Mouse (Mus musculus): Measurements from ENCODE around the gene Trim29. TPM values are rescaled to one million over a fixed set of nuclear protein-coding genes. Genes with fewer than 3 reads are reported as not detected.

Gene Trim29
- polyA plus RNA-seq, 1 experiment from 2014 or later = 4.9 TPM

- no peak overlapping the region for H3K4me2 ChIP-seq (ENCODE audit: low read depth, low read length)
- no peaks in the 10 kb centered on the region for H3K36me3 ChIP-seq (replicated peaks; ENCODE audit: control insufficient read depth, insufficient read depth, low read depth, low read length)
- H3K4me1 ChIP-seq (ENCODE audit: control insufficient read depth, insufficient read depth, low read length) = peaks cover 4% of the 10 kb centered on the region
- no peak overlapping the region for H3K4me3 ChIP-seq (ENCODE audit: low read depth, low read length)
- no peaks in the 10 kb centered on the region for H3K9me3 ChIP-seq (replicated peaks; ENCODE audit: control insufficient read depth, low read length)
- H3K27me3 ChIP-seq (ENCODE audit: control insufficient read depth, insufficient read depth, low read length) = no peaks in the 10 kb centered on the region
- WGBS = 51% methylated on average over 15 of the region's 15 CpGs
- DNase-seq (ENCODE audit: low spot score) (peak; percentile 36), ATAC-seq (replicated peaks; ENCODE audit: insufficient number of reproducible peaks, low FRiP score, low TSS enrichment, low read depth) (peak; percentile 67; the same call in 1 of the 2 replicates)
- no peak overlapping the region for H3K9ac ChIP-seq (replicated peaks; ENCODE audit: low read length)
- no peak overlapping the region for H3K27ac ChIP-seq (replicated peaks; ENCODE audit: low read depth, low read length)
These were observed 48.1 kb downstream of the Trim29 start for GRCm38 (mm10) chr9:43358591-43359323.

- Histone ChIP-seq H3K4me3 (ENCODE audit: low read depth, low read length) (no peak overlapping the region), H3K9ac (replicated peaks; ENCODE audit: low read length) (no peak overlapping the region), H3K27me3 (ENCODE audit: control insufficient read depth, insufficient read depth, low read length) (no peaks in the 10 kb centered on the region), H3K4me2 (ENCODE audit: low read depth, low read length) (no peak overlapping the region), H3K27ac (replicated peaks; ENCODE audit: low read depth, low read length) (no peak overlapping the region), H3K9me3 (replicated peaks; ENCODE audit: control insufficient read depth, low read length) (no peaks in the 10 kb centered on the region), H3K4me1 (ENCODE audit: control insufficient read depth, insufficient read depth, low read length) (no peaks in the 10 kb centered on the region; the same call in 1 of the 2 replicates), H3K36me3 (replicated peaks; ENCODE audit: control insufficient read depth, insufficient read depth, low read depth, low read length) (no peaks in the 10 kb centered on the region)
- 93% methylated on average over 3 of the region's 3 CpGs for WGBS
- DNase-seq (ENCODE audit: low spot score) = no peak
- ATAC-seq (replicated peaks; ENCODE audit: insufficient number of reproducible peaks, low FRiP score, low TSS enrichment, low read depth) = no peak
These were observed 58.1 kb downstream of the Trim29 start for GRCm38 (mm10) chr9:43368781-43369180.

- H3K27ac ChIP-seq (replicated peaks; ENCODE audit: low read depth, low read length) = no peak overlapping the region
- 68% methylated on average over 4 of the region's 4 CpGs for WGBS
These were observed 73.2 kb downstream of the Trim29 start for GRCm38 (mm10) chr9:43383871-43384270.

DNA sequence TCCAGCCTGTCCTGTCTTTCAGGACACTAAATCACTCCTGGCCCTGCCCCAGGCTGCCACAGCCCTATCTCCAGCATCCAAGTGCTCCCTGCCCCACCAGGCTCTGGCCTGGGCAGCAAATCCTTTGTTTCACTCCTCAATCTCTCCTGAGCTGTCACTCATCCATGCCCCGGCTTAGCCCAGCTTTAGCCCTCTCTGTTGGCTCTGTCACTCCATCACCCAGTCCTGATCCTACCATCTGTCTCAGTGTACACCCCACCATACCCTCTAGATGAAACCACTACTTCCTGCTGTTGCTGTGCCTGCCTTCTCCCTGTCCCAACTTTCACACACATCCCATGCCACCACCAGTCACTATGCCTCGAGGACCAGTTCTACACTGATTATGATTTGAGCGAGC, 73.8 kb downstream of the Trim29 start:
- no peak overlapping the region for H3K4me3 ChIP-seq (ENCODE audit: low read depth, low read length)
- no peak for DNase-seq (ENCODE audit: low spot score)
- no peaks in the 10 kb centered on the region for H3K27me3 ChIP-seq (ENCODE audit: control insufficient read depth, insufficient read depth, low read length)
- no peaks in the 10 kb centered on the region for H3K4me1 ChIP-seq (ENCODE audit: control insufficient read depth, insufficient read depth, low read length)
- no peak for ATAC-seq (replicated peaks; ENCODE audit: insufficient number of reproducible peaks, low FRiP score, low TSS enrichment, low read depth)
- no peak overlapping the region for H3K9ac ChIP-seq (replicated peaks; ENCODE audit: low read length)
- 70% methylated on average over 3 of the region's 3 CpGs for WGBS
- H3K27ac ChIP-seq (replicated peaks; ENCODE audit: low read depth, low read length) = no peak overlapping the region
- H3K36me3 ChIP-seq (replicated peaks; ENCODE audit: control insufficient read depth, insufficient read depth, low read depth, low read length) = no peaks in the 10 kb centered on the region
- H3K9me3 ChIP-seq (replicated peaks; ENCODE audit: control insufficient read depth, low read length) = no peaks in the 10 kb centered on the region
- H3K4me2 ChIP-seq (ENCODE audit: low read depth, low read length) = no peak overlapping the region

More at GRCm38 (mm10) chr9:43383871-43384270, 73.2 kb downstream of the Trim29 start:
- no peak overlapping the region for H3K4me3 ChIP-seq (ENCODE audit: low read depth, low read length)
- no peak overlapping the region for H3K4me2 ChIP-seq (ENCODE audit: low read depth, low read length)
- ATAC-seq (replicated peaks; ENCODE audit: insufficient number of reproducible peaks, low FRiP score, low TSS enrichment, low read depth) (no peak), DNase-seq (ENCODE audit: low spot score) (no peak)
- H3K9me3 ChIP-seq (replicated peaks; ENCODE audit: control insufficient read depth, low read length) = no peaks in the 10 kb centered on the region
- no peak overlapping the region for H3K9ac ChIP-seq (replicated peaks; ENCODE audit: low read length)
- H3K36me3 ChIP-seq (replicated peaks; ENCODE audit: control insufficient read depth, insufficient read depth, low read depth, low read length) = no peaks in the 10 kb centered on the region
- no peaks in the 10 kb centered on the region for H3K27me3 ChIP-seq (ENCODE audit: control insufficient read depth, insufficient read depth, low read length)
- H3K4me1 ChIP-seq (ENCODE audit: control insufficient read depth, insufficient read depth, low read length) = no peaks in the 10 kb centered on the region

Other genes starting within 250 kb of the Trim29 start
- 8.2 and 10.5 TPM in 2 replicates for gene Arhgef12, start 203.6 kb upstream of the Trim29 start, polyA plus RNA-seq (2014; fragmentation: Nextera tagmentation; extraction: Ambion mirVana)
- 13.6 and 13.9 TPM in 2 replicates for gene Tmem136, start 194.3 kb upstream of the Trim29 start, polyA plus RNA-seq (2014; fragmentation: Nextera tagmentation; extraction: Ambion mirVana)
- gene Pou2f3, start 100.5 kb upstream of the Trim29 start, polyA plus RNA-seq (2014; fragmentation: Nextera tagmentation; extraction: Ambion mirVana) = 0.11 TPM in 1 of 2 replicates, not detected in the other
- gene Oaf, start 70.9 kb upstream of the Trim29 start, polyA plus RNA-seq (2014; fragmentation: Nextera tagmentation; extraction: Ambion mirVana) = 73.3 and 73.5 TPM in 2 replicates